8 mouse cellular contexts compared by ENCODE assay signal in genomic region chr11:75530845-75531373, GRCm38 (mm10). TPM values are rescaled to one million over a fixed set of nuclear protein-coding genes. Genes with fewer than 3 reads are reported as not detected.
DNase-seq lines count a peak whose midpoint lies in the region; ATAC-seq and TF ChIP-seq lines count a peak whose summit lies in the region.

No protein-coding gene starts in this region.

- TF ChIP-seq POLR2A in heart, adult 2 months (IDR thresholded peaks at IDR 0.05; ENCODE audit: insufficient read depth, low read depth, low read length): 0 out of 2 replicates have a peak, but pooled peaks have one; percentile 6
- TF ChIP-seq POLR2A in ES-Bruce4 (IDR thresholded peaks at IDR 0.05; ENCODE audit: insufficient read depth, low read length): no peak

- peak overlapping the region; percentile 68 for H3K4me3 ChIP-seq in heart, adult 2 months
- H3K4me3 ChIP-seq in ES-Bruce4 (ENCODE audit: low read depth, low read length): peak overlapping the region; percentile 86
- H3K4me3 ChIP-seq in embryonic facial prominence, embryonic 14.5 days (ENCODE audit: low read depth, low read length): peak overlapping the region; percentile 71
- peak overlapping the region; percentile 65 for H3K4me3 ChIP-seq in intestine, embryonic 15.5 days (replicated peaks)
- peak overlapping the region; percentile 87 for H3K4me3 ChIP-seq in midbrain, embryonic 10.5 days

- TF ChIP-seq CTCF in heart, adult 2 months (IDR thresholded peaks at IDR 0.05): no peak
- no peak for TF ChIP-seq CTCF in ES-Bruce4 (IDR thresholded peaks at IDR 0.05; ENCODE audit: low read depth, low read length)

- peak in 1 of 2 experiments; percentile 53 for DNase-seq in heart, adult 2 months
- no peak for DNase-seq in heart, postnatal 4 days
- DNase-seq in embryonic facial prominence, embryonic 14.5 days (ENCODE audit: low spot score): no peak
- DNase-seq in midbrain, embryonic 10.5 days (ENCODE audit: low spot score): no peak
- no peak for DNase-seq in layer of hippocampus, adult 8-10 months (ENCODE audit: low spot score in 2 of 2)
- DNase-seq in layer of hippocampus, postnatal 10 days (ENCODE audit: low spot score in 2 of 2): no peak

- peak overlapping the region; percentile 88 for H3K27ac ChIP-seq in heart, adult 2 months
- H3K27ac ChIP-seq in ES-Bruce4 (ENCODE audit: insufficient read depth, low read length): no peak overlapping the region
- H3K27ac ChIP-seq in embryonic facial prominence, embryonic 14.5 days (replicated peaks; ENCODE audit: low read depth, low read length): peak overlapping the region; percentile 77; the same call in 1 of the 2 replicates
- peak overlapping the region; percentile 56 for H3K27ac ChIP-seq in intestine, embryonic 15.5 days
- H3K27ac ChIP-seq in midbrain, embryonic 10.5 days (replicated peaks): peak overlapping the region; percentile 94

- no peaks in the 10 kb centered on the region for H3K27me3 ChIP-seq in heart, adult 2 months (ENCODE audit: control insufficient read depth, insufficient read depth, low read length)
- no peaks in the 10 kb centered on the region for H3K27me3 ChIP-seq in ES-Bruce4 (ENCODE audit: control insufficient read depth, insufficient read depth, low read length, poor library complexity, severe bottlenecking)
- H3K27me3 ChIP-seq in embryonic facial prominence, embryonic 14.5 days (replicated peaks; ENCODE audit: control insufficient read depth, insufficient read depth, low read length): no peaks in the 10 kb centered on the region
- H3K27me3 ChIP-seq in intestine, embryonic 15.5 days (replicated peaks): no peaks in the 10 kb centered on the region
- peaks cover 12% of the 10 kb centered on the region for H3K27me3 ChIP-seq in midbrain, embryonic 10.5 days (ENCODE audit: low read depth, poor library complexity, severe bottlenecking)

- under 1% methylated on average over 31 of the region's 31 CpGs for WGBS in heart, adult 2 months
- under 1% methylated on average over 30 of the region's 31 CpGs for WGBS in embryonic facial prominence, embryonic 14.5 days
- under 1% methylated on average over 31 of the region's 31 CpGs for WGBS in intestine, embryonic 15.5 days
- WGBS in midbrain, embryonic 10.5 days: 0% methylated on average over 31 of the region's 31 CpGs

- no peak for TF ChIP-seq EP300 in heart, adult 2 months (IDR thresholded peaks at IDR 0.05; ENCODE audit: insufficient read depth, low read depth, low read length)
- no peak for TF ChIP-seq EP300 in ES-Bruce4 (IDR thresholded peaks at IDR 0.05; ENCODE audit: insufficient read depth, low read depth, low read length)

- H3K4me1 ChIP-seq in heart, adult 2 months (ENCODE audit: control insufficient read depth, insufficient read depth, low read length): peaks cover 9% of the 10 kb centered on the region
- H3K4me1 ChIP-seq in ES-Bruce4 (ENCODE audit: control insufficient read depth, insufficient read depth, low read length): peaks cover 2% of the 10 kb centered on the region
- peaks cover 8% of the 10 kb centered on the region; the same call in 1 of the 2 replicates for H3K4me1 ChIP-seq in embryonic facial prominence, embryonic 14.5 days (ENCODE audit: control insufficient read depth, insufficient read depth, low read length)
- H3K4me1 ChIP-seq in intestine, embryonic 15.5 days (replicated peaks): peaks cover 11% of the 10 kb centered on the region
- H3K4me1 ChIP-seq in midbrain, embryonic 10.5 days: peaks cover 37% of the 10 kb centered on the region

- intact Hi-C loops in heart, adult 2 months (cut with DNase I): loop anchor here (1.0 to 2.0 kb wide), 2 partner anchors 18 to 42 kb away; partner anchors contain the start of gene Scarf1

- peak overlapping the region; percentile 89 for H3K9ac ChIP-seq in heart, adult 2 months (ENCODE audit: low read depth, low read length)
- H3K9ac ChIP-seq in ES-Bruce4 (ENCODE audit: low read depth, poor library complexity, severe bottlenecking): peak overlapping the region; percentile 85
- peak overlapping the region; percentile 73 for H3K9ac ChIP-seq in embryonic facial prominence, embryonic 14.5 days (ENCODE audit: low read depth, low read length)
- peak overlapping the region; percentile 71 for H3K9ac ChIP-seq in intestine, embryonic 15.5 days

- ATAC-seq in embryonic facial prominence, embryonic 14.5 days (ENCODE audit: low read depth): peak; percentile 3
- peak; percentile 21 for ATAC-seq in intestine, embryonic 15.5 days

- H3K79me2 ChIP-seq in heart, adult 2 months (replicated peaks; ENCODE audit: control insufficient read depth, insufficient read depth, low read length): no peaks in the 10 kb centered on the region

- H3K9me3 ChIP-seq in ES-Bruce4 (replicated peaks; ENCODE audit: control insufficient read depth, insufficient read depth, low read length, poor library complexity, severe bottlenecking): no peaks in the 10 kb centered on the region
- H3K9me3 ChIP-seq in embryonic facial prominence, embryonic 14.5 days (ENCODE audit: control insufficient read depth, low read length): no peaks in the 10 kb centered on the region
- H3K9me3 ChIP-seq in intestine, embryonic 15.5 days: no peaks in the 10 kb centered on the region
- no peaks in the 10 kb centered on the region for H3K9me3 ChIP-seq in midbrain, embryonic 10.5 days (replicated peaks)

- H3K4me2 ChIP-seq in embryonic facial prominence, embryonic 14.5 days (ENCODE audit: low read depth, low read length): peak overlapping the region; percentile 90
- H3K4me2 ChIP-seq in intestine, embryonic 15.5 days (replicated peaks): peak overlapping the region; percentile 99

- no peaks in the 10 kb centered on the region for H3K36me3 ChIP-seq in heart, adult 2 months (ENCODE audit: control insufficient read depth, insufficient read depth, low read length)
- no peaks in the 10 kb centered on the region for H3K36me3 ChIP-seq in ES-Bruce4 (ENCODE audit: control insufficient read depth, insufficient read depth, low read length, poor library complexity, severe bottlenecking)
- no peaks in the 10 kb centered on the region for H3K36me3 ChIP-seq in embryonic facial prominence, embryonic 14.5 days (ENCODE audit: control insufficient read depth, insufficient read depth, low read length)
- H3K36me3 ChIP-seq in intestine, embryonic 15.5 days: no peaks in the 10 kb centered on the region
- H3K36me3 ChIP-seq in midbrain, embryonic 10.5 days: no peaks in the 10 kb centered on the region

RNA-seq across cellular contexts. Expression of gene Slc43a2, which starts 0.6 kb away (rescaled TPM):
- total RNA-seq in heart, adult 2 months (2021): 10 to 100 TPM; 13.7 to 14.6 TPM
- 13.1 and 13.6 TPM in 2 replicates for polyA plus RNA-seq in heart, adult 2 months (2012; rRNA removed)
- total RNA-seq in heart, postnatal 4 days (2021): 10 to 100 TPM in 1 of 2 experiments, 1 to 10 TPM in 1; 8.9 to 10.5 TPM
- polyA plus RNA-seq in ES-Bruce4 (2011; ENCODE audit: insufficient read depth, insufficient read length, low read depth, missing spikeins): 11.3 and 17.5 TPM in 2 replicates
- polyA plus RNA-seq in embryonic facial prominence, embryonic 14.5 days (2014; fragmentation: Nextera tagmentation; extraction: Ambion mirVana): 4.3 and 5.3 TPM in 2 replicates
- polyA plus RNA-seq in intestine, embryonic 15.5 days (2015; fragmentation: Nextera tagmentation; extraction: Ambion mirVana): 11.7 and 12.9 TPM in 2 replicates
- 6.5 and 8.2 TPM in 2 replicates for polyA plus RNA-seq in midbrain, embryonic 10.5 days (2016; fragmentation: Nextera tagmentation; extraction: Ambion mirVana)
- 10 to 100 TPM; 42.6 to 55.5 (median 52.7) TPM for total RNA-seq in layer of hippocampus, adult 8-10 months (2022)
- 10 to 100 TPM; 38.3 to 47.5 TPM for total RNA-seq in layer of hippocampus, postnatal 10 days (2021)

RNA-seq across cellular contexts. Expression of gene Scarf1, which starts 17.6 kb away (rescaled TPM):
- 1 to 10 TPM; 7.6 to 8.5 TPM for total RNA-seq in heart, adult 2 months (2021)
- 18.1 and 21.6 TPM in 2 replicates for polyA plus RNA-seq in heart, adult 2 months (2012; rRNA removed)
- total RNA-seq in heart, postnatal 4 days (2021): 10 to 100 TPM; 14.5 to 15.0 TPM
- polyA plus RNA-seq in ES-Bruce4 (2011; ENCODE audit: insufficient read depth, insufficient read length, low read depth, missing spikeins): 0.76 and 1.0 TPM in 2 replicates
- 6.9 and 7.2 TPM in 2 replicates for polyA plus RNA-seq in embryonic facial prominence, embryonic 14.5 days (2014; fragmentation: Nextera tagmentation; extraction: Ambion mirVana)
- polyA plus RNA-seq in intestine, embryonic 15.5 days (2015; fragmentation: Nextera tagmentation; extraction: Ambion mirVana): 5.7 TPM in 2 replicates
- 4.7 and 4.8 TPM in 2 replicates for polyA plus RNA-seq in midbrain, embryonic 10.5 days (2016; fragmentation: Nextera tagmentation; extraction: Ambion mirVana)
- 1 to 10 TPM; 1.1 to 1.6 (median 1.4) TPM for total RNA-seq in layer of hippocampus, adult 8-10 months (2022)
- total RNA-seq in layer of hippocampus, postnatal 10 days (2021): 1 to 10 TPM; 3.5 to 3.6 TPM

RNA-seq across cellular contexts. Expression of gene Rilp, which starts 21.0 kb away (rescaled TPM):
- total RNA-seq in heart, adult 2 months (2021): 10 to 100 TPM; 40.5 to 48.8 TPM
- 39.2 and 62.0 TPM in 2 replicates for polyA plus RNA-seq in heart, adult 2 months (2012; rRNA removed)
- total RNA-seq in heart, postnatal 4 days (2021): 10 to 100 TPM; 24.5 to 24.7 TPM
- polyA plus RNA-seq in ES-Bruce4 (2011; ENCODE audit: insufficient read depth, insufficient read length, low read depth, missing spikeins): not detected in 2 replicates
- polyA plus RNA-seq in embryonic facial prominence, embryonic 14.5 days (2014; fragmentation: Nextera tagmentation; extraction: Ambion mirVana): 0.59 and 0.70 TPM in 2 replicates
- polyA plus RNA-seq in intestine, embryonic 15.5 days (2015; fragmentation: Nextera tagmentation; extraction: Ambion mirVana): 1.6 and 2.3 TPM in 2 replicates
- 0.35 and 0.44 TPM in 2 replicates for polyA plus RNA-seq in midbrain, embryonic 10.5 days (2016; fragmentation: Nextera tagmentation; extraction: Ambion mirVana)
- 1 to 10 TPM; 1.1 to 2.3 (median 1.6) TPM for total RNA-seq in layer of hippocampus, adult 8-10 months (2022)
- total RNA-seq in layer of hippocampus, postnatal 10 days (2021): 1 to 10 TPM; 3.6 to 4.0 TPM

RNA-seq across cellular contexts. Expression of gene Prpf8, which starts 44.3 kb away (rescaled TPM):
- total RNA-seq in heart, adult 2 months (2021): 10 to 100 TPM; 84.4 to 93.2 TPM
- 49.0 and 86.5 TPM in 2 replicates for polyA plus RNA-seq in heart, adult 2 months (2012; rRNA removed)
- 100 to 1,000 TPM; 113 to 115 TPM for total RNA-seq in heart, postnatal 4 days (2021)
- 210 and 212 TPM in 2 replicates for polyA plus RNA-seq in ES-Bruce4 (2011; ENCODE audit: insufficient read depth, insufficient read length, low read depth, missing spikeins)
- polyA plus RNA-seq in embryonic facial prominence, embryonic 14.5 days (2014; fragmentation: Nextera tagmentation; extraction: Ambion mirVana): 76.6 and 83.5 TPM in 2 replicates
- 47.5 and 48.2 TPM in 2 replicates for polyA plus RNA-seq in intestine, embryonic 15.5 days (2015; fragmentation: Nextera tagmentation; extraction: Ambion mirVana)
- polyA plus RNA-seq in midbrain, embryonic 10.5 days (2016; fragmentation: Nextera tagmentation; extraction: Ambion mirVana): 67.3 and 72.2 TPM in 2 replicates
- 100 to 1,000 TPM; 129 to 140 (median 135) TPM for total RNA-seq in layer of hippocampus, adult 8-10 months (2022)
- 100 to 1,000 TPM; 113 to 123 TPM for total RNA-seq in layer of hippocampus, postnatal 10 days (2021)

RNA-seq across cellular contexts. Expression of gene Pitpna, which starts 57.0 kb away (rescaled TPM):
- 10 to 100 TPM; 96.6 to 99.1 TPM for total RNA-seq in heart, adult 2 months (2021)
- 57.2 and 95.9 TPM in 2 replicates for polyA plus RNA-seq in heart, adult 2 months (2012; rRNA removed)
- 100 to 1,000 TPM; 150 to 155 TPM for total RNA-seq in heart, postnatal 4 days (2021)
- 70.5 and 71.4 TPM in 2 replicates for polyA plus RNA-seq in ES-Bruce4 (2011; ENCODE audit: insufficient read depth, insufficient read length, low read depth, missing spikeins)
- 81.7 and 86.3 TPM in 2 replicates for polyA plus RNA-seq in embryonic facial prominence, embryonic 14.5 days (2014; fragmentation: Nextera tagmentation; extraction: Ambion mirVana)
- 92.3 and 102 TPM in 2 replicates for polyA plus RNA-seq in intestine, embryonic 15.5 days (2015; fragmentation: Nextera tagmentation; extraction: Ambion mirVana)
- polyA plus RNA-seq in midbrain, embryonic 10.5 days (2016; fragmentation: Nextera tagmentation; extraction: Ambion mirVana): 63.4 and 65.5 TPM in 2 replicates
- total RNA-seq in layer of hippocampus, adult 8-10 months (2022): 100 to 1,000 TPM; 264 to 282 (median 275) TPM
- 100 to 1,000 TPM; 310 to 313 TPM for total RNA-seq in layer of hippocampus, postnatal 10 days (2021)

Comparison
In these comparisons a context has a peak if more than half of its experiments do, and no peak if none do; other contexts are left out.
1. RNA of gene Rilp, which starts 21.0 kb away (polyA plus RNA-seq): 39.2 to 62.0 TPM in heart, adult 2 months; 1.6 to 2.3 TPM in intestine, embryonic 15.5 days, 0.59 to 0.70 TPM in embryonic facial prominence, embryonic 14.5 days, 0.35 to 0.44 TPM in midbrain, embryonic 10.5 days and not detected in ES-Bruce4; every median in the first group is over 10 times any median in the second.
2. Peak in every context shown above with its lines, with median percentiles within 50 percentile points of each other: H3K4me3 ChIP-seq and H3K9ac ChIP-seq.